16 mouse cellular contexts compared by ENCODE assay signal in the genomic region with DNA sequence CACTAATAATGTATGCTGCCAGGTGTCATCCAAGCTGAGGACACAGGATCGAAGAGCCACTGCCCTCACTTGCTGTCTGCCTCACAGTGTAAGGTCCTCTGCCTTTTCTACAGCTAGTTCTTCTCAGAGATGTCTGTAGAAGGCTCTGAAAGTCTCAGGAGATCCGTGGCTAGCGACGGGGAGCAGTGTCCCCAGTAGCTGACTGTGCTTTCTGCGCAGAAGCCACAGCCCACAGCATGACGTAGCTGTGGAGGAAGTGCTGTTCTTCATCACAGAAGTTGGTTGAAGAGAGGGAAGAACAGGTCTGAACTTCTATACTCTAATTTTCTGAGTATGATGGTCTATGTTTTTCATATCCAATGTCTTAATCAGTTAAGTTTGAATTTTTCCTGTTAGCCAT. TPM values are rescaled to one million over a fixed set of nuclear protein-coding genes. Genes with fewer than 3 reads are reported as not detected.
DNase-seq lines count a peak whose midpoint lies in the region; ATAC-seq and TF ChIP-seq lines count a peak whose summit lies in the region.
"Had no signal": no experiment of that assay in that cellular context is flagged by ENCODE, and none has a peak within 500 bp of the region (broad histone marks: within the 10 kb centered on the region; RNA-seq: fewer than 3 reads in every experiment).

No protein-coding gene starts in this region.

- no peak for TF ChIP-seq POLR2A in bone marrow macrophage, adult 2 months (IDR thresholded peaks at IDR 0.05; ENCODE audit: borderline replicate concordance, low read depth, low read length)

- DNase-seq in heart, adult 9 months (ENCODE audit: low spot score in 2 of 2), result peak; percentile 12 to 16
- no peak for DNase-seq in heart, postnatal 14 days
- peak; percentile 68 for DNase-seq in thymus, postnatal 0 days (ENCODE audit: low spot score)
- DNase-seq in frontal cortex, adult 2 months (ENCODE audit: extremely low spot score in 1 of 2, low spot score in 1 of 2), result no peak
- DNase-seq in ovary, postnatal 14 days (ENCODE audit: low spot score), result no peak
- DNase-seq: cerebellum, adult 11 months; layer of hippocampus, postnatal 36 days had no signal

- peaks cover 43% of the 10 kb centered on the region for H3K4me1 ChIP-seq in bone marrow macrophage, adult 2 months (ENCODE audit: control insufficient read depth, insufficient read depth, low read length)

- H3K4me3 ChIP-seq in bone marrow macrophage, adult 2 months (ENCODE audit: insufficient read depth, low read length), result peak overlapping the region; percentile 54
- H3K4me3 ChIP-seq: embryonic facial prominence, embryonic 13.5 days; heart, embryonic 10.5 days; lung, embryonic 15.5 days; neural tube, embryonic 12.5 days had no signal

- TF ChIP-seq CTCF in bone marrow macrophage, adult 2 months (IDR thresholded peaks at IDR 0.05; ENCODE audit: low read depth, low read length), result no peak

- H3K27ac ChIP-seq in bone marrow macrophage, adult 2 months (ENCODE audit: insufficient read depth, low read depth, low read length), result peak overlapping the region; percentile 79
- H3K27ac ChIP-seq: embryonic facial prominence, embryonic 13.5 days; heart, embryonic 10.5 days; lung, embryonic 15.5 days; neural tube, embryonic 12.5 days had no signal

- ATAC-seq in megakaryocyte, adult 5-6 weeks (ENCODE audit: poor library complexity, severe bottlenecking), result peak; percentile 60
- no peak for ATAC-seq in megakaryocyte-erythroid progenitor cell, adult 5-6 weeks (replicated peaks; ENCODE audit: low FRiP score, low TSS enrichment, poor library complexity, severe bottlenecking)
- ATAC-seq: intestine, postnatal 0 days had no signal

- intact Hi-C loops in heart, postnatal 14 days (cut with DNase I), result loop anchor here (10.0 kb wide), 1 partner anchor 415 kb away; no protein-coding TSS in a partner anchor

RNA-seq across cellular contexts. Expression of a gene that starts 4.3 kb away (rescaled TPM):
- 10 to 100 TPM; 30.1 to 33.3 TPM for total RNA-seq in heart, postnatal 14 days (2021)
- 122 and 129 TPM in 2 replicates for polyA plus RNA-seq in bone marrow macrophage, adult 2 months (2012; ENCODE audit: insufficient read depth, insufficient read length, missing spikeins)
- 72.7 and 90.5 TPM in 2 replicates for total RNA-seq in megakaryocyte, adult 5-6 weeks (2015)
- 111 and 119 TPM in 2 replicates for total RNA-seq in megakaryocyte, adult 5-6 weeks (2017)
- polyA plus RNA-seq in thymus, postnatal 0 days (2015; fragmentation: Nextera tagmentation; extraction: Ambion mirVana), result 36.7 and 39.9 TPM in 2 replicates
- polyA plus RNA-seq in frontal cortex, adult 2 months (2012; rRNA removed), result 83.0 and 94.1 TPM in 2 replicates
- 17.1 and 22.6 TPM in 2 replicates for total RNA-seq in megakaryocyte-erythroid progenitor cell, adult 5-6 weeks (2014; fragmentation: Nextera tagmentation)
- total RNA-seq in megakaryocyte-erythroid progenitor cell, adult 5-6 weeks (2017), result 43.1 and 45.5 TPM in 2 replicates

RNA-seq across cellular contexts. Expression of a gene that starts 18.0 kb away (rescaled TPM):
- total RNA-seq in heart, postnatal 14 days (2021), result 10 to 100 TPM; 34.6 to 34.9 TPM
- 27.7 and 28.0 TPM in 2 replicates for polyA plus RNA-seq in bone marrow macrophage, adult 2 months (2012; ENCODE audit: insufficient read depth, insufficient read length, missing spikeins)
- 51.1 and 55.8 TPM in 2 replicates for total RNA-seq in megakaryocyte, adult 5-6 weeks (2015)
- 68.7 and 78.5 TPM in 2 replicates for total RNA-seq in megakaryocyte, adult 5-6 weeks (2017)
- 40.9 and 42.7 TPM in 2 replicates for polyA plus RNA-seq in thymus, postnatal 0 days (2015; fragmentation: Nextera tagmentation; extraction: Ambion mirVana)
- polyA plus RNA-seq in frontal cortex, adult 2 months (2012; rRNA removed), result 37.1 and 41.0 TPM in 2 replicates
- 76.3 and 83.0 TPM in 2 replicates for total RNA-seq in megakaryocyte-erythroid progenitor cell, adult 5-6 weeks (2014; fragmentation: Nextera tagmentation)
- total RNA-seq in megakaryocyte-erythroid progenitor cell, adult 5-6 weeks (2017), result 95.0 and 143 TPM in 2 replicates

RNA-seq across cellular contexts. Expression of a gene that starts 18.1 kb away (rescaled TPM):
- total RNA-seq in heart, postnatal 14 days (2021), result under 1 TPM in 1 of 2 experiments, not detected in 1; 0.10 TPM
- polyA plus RNA-seq in bone marrow macrophage, adult 2 months (2012; ENCODE audit: insufficient read depth, insufficient read length, missing spikeins), result not detected in 2 replicates
- total RNA-seq in megakaryocyte, adult 5-6 weeks (2015), result not detected in 2 replicates
- total RNA-seq in megakaryocyte, adult 5-6 weeks (2017), result not detected in 2 replicates
- not detected in 2 replicates for polyA plus RNA-seq in thymus, postnatal 0 days (2015; fragmentation: Nextera tagmentation; extraction: Ambion mirVana)
- polyA plus RNA-seq in frontal cortex, adult 2 months (2012; rRNA removed), result 0.02 and 0.08 TPM in 2 replicates
- total RNA-seq in megakaryocyte-erythroid progenitor cell, adult 5-6 weeks (2014; fragmentation: Nextera tagmentation), result not detected in 2 replicates
- 0.38 TPM in 1 of 2 replicates, not detected in the other for total RNA-seq in megakaryocyte-erythroid progenitor cell, adult 5-6 weeks (2017)
- total RNA-seq: layer of hippocampus, postnatal 36 days had no signal
- polyA plus RNA-seq: C2C12; embryonic facial prominence, embryonic 13.5 days; heart, embryonic 10.5 days; intestine, postnatal 0 days; neural tube, embryonic 12.5 days had no signal

Comparison
In these comparisons a context has a peak if more than half of its experiments do, and no peak if none do; other contexts are left out.
1. DNase-seq: peak in heart, adult 9 months (2 of 2) and thymus, postnatal 0 days (single experiment); none in heart, postnatal 14 days (0 of 2), frontal cortex, adult 2 months (0 of 2) and ovary, postnatal 14 days (single experiment).